10 mouse cellular contexts compared by ENCODE assay signal in the genomic region with DNA sequence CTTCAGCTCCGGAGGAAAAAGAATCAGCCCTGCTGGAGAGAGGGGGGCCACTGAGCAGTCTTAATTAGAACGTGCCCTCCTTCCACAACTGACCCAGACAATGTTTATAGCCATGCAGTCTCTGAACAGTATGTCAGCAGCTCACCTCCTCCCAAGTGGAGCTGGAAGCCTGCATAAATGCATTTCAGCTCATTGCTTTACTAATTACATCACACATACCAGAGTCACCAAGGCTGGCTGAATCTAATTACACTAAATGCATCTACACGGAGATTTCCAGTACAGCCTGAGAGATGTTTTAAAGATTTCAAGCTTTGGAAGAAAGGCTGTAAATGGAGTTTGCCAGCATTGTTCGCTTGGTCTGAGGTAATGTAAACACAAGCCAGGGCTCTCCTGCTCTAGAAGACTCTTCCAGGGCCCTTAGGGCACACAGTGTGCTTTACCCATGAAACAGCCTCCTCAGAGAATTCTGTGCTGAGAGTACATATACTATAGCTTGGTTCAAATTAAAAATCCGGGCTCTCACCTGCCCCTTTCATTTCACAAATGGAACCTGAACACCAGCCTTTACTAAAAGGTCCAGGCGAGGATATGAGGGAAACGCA.
DNase-seq lines count a peak whose midpoint lies in the region; ATAC-seq and TF ChIP-seq lines count a peak whose summit lies in the region.
"Had no signal": no experiment of that assay in that cellular context is flagged by ENCODE, and none has a peak within 500 bp of the region (broad histone marks: within the 10 kb centered on the region; RNA-seq: fewer than 3 reads in every experiment).

No protein-coding gene starts in this region.

- no peak for DNase-seq in lung, adult 18-20 months
- peak; percentile 55 for DNase-seq in hindbrain, embryonic 14.5 days (ENCODE audit: low spot score)
- DNase-seq in midbrain, postnatal 0 days (ENCODE audit: low spot score): peak; percentile 56
- no peak for DNase-seq in spleen, postnatal 14 days (ENCODE audit: low spot score in 2 of 2)
- DNase-seq in thymus, postnatal 0 days (ENCODE audit: low spot score): no peak
- DNase-seq in lung, postnatal 14 days: no peak
- DNase-seq: adrenal gland, postnatal 36 days had no signal

- H3K4me3 ChIP-seq in lung, embryonic 16.5 days (ENCODE audit: low read length): no peak overlapping the region
- no peak overlapping the region for H3K4me3 ChIP-seq in embryonic facial prominence, embryonic 13.5 days
- no peak overlapping the region for H3K4me3 ChIP-seq in hindbrain, embryonic 14.5 days (replicated peaks; ENCODE audit: low read length)
- H3K4me3 ChIP-seq in midbrain, postnatal 0 days (ENCODE audit: low read depth, low read length): no peak overlapping the region
- H3K4me3 ChIP-seq: limb, embryonic 15.5 days had no signal

- H3K27me3 ChIP-seq in lung, embryonic 16.5 days (ENCODE audit: control insufficient read depth, insufficient read depth, low read depth, low read length): no peaks in the 10 kb centered on the region
- H3K27me3 ChIP-seq in embryonic facial prominence, embryonic 13.5 days: no peaks in the 10 kb centered on the region; the same call in 1 of the 2 replicates
- H3K27me3 ChIP-seq in hindbrain, embryonic 14.5 days (ENCODE audit: control insufficient read depth, insufficient read depth, low read length): no peaks in the 10 kb centered on the region
- no peaks in the 10 kb centered on the region for H3K27me3 ChIP-seq in midbrain, postnatal 0 days (ENCODE audit: insufficient read depth, low read length)
- H3K27me3 ChIP-seq: limb, embryonic 15.5 days had no signal

- H3K4me1 ChIP-seq in lung, embryonic 16.5 days (replicated peaks; ENCODE audit: control insufficient read depth, insufficient read depth, low read length): peaks cover 11% of the 10 kb centered on the region; the same call in 1 of the 2 replicates
- peaks cover 17% of the 10 kb centered on the region for H3K4me1 ChIP-seq in embryonic facial prominence, embryonic 13.5 days
- H3K4me1 ChIP-seq in hindbrain, embryonic 14.5 days (replicated peaks; ENCODE audit: control insufficient read depth, insufficient read depth, low read length): peaks cover 11% of the 10 kb centered on the region
- no peaks in the 10 kb centered on the region for H3K4me1 ChIP-seq in midbrain, postnatal 0 days (ENCODE audit: insufficient read depth, low read length)

- 0 out of 2 replicates have a peak, but pooled peaks have one; percentile 27 for ATAC-seq in lung, embryonic 16.5 days (ENCODE audit: low read depth)
- no peak for ATAC-seq in embryonic facial prominence, embryonic 13.5 days (ENCODE audit: insufficient number of reproducible peaks, insufficient read depth, low FRiP score, low TSS enrichment, low read depth)
- ATAC-seq in hindbrain, embryonic 14.5 days (ENCODE audit: low FRiP score): peak; percentile 90
- ATAC-seq in midbrain, postnatal 0 days (ENCODE audit: low FRiP score): no peak

- H3K36me3 ChIP-seq in lung, embryonic 16.5 days (ENCODE audit: control insufficient read depth, insufficient read depth, low read length): no peaks in the 10 kb centered on the region
- no peaks in the 10 kb centered on the region for H3K36me3 ChIP-seq in embryonic facial prominence, embryonic 13.5 days
- H3K36me3 ChIP-seq in hindbrain, embryonic 14.5 days (replicated peaks; ENCODE audit: control insufficient read depth, insufficient read depth): no peaks in the 10 kb centered on the region
- no peaks in the 10 kb centered on the region for H3K36me3 ChIP-seq in midbrain, postnatal 0 days (ENCODE audit: insufficient read depth, low read length)
- H3K36me3 ChIP-seq: limb, embryonic 15.5 days had no signal

- no peaks in the 10 kb centered on the region for H3K9me3 ChIP-seq in lung, embryonic 16.5 days (ENCODE audit: control insufficient read depth, low read length)
- H3K9me3 ChIP-seq in embryonic facial prominence, embryonic 13.5 days: no peaks in the 10 kb centered on the region
- H3K9me3 ChIP-seq in hindbrain, embryonic 14.5 days (ENCODE audit: control insufficient read depth, low read length): 0 out of 2 replicates have a peak, but pooled peaks cover 5% of the 10 kb centered on the region
- no peaks in the 10 kb centered on the region for H3K9me3 ChIP-seq in midbrain, postnatal 0 days (ENCODE audit: low read length)
- H3K9me3 ChIP-seq: limb, embryonic 15.5 days had no signal

- H3K9ac ChIP-seq in lung, embryonic 16.5 days (ENCODE audit: low read length): no peak overlapping the region
- H3K9ac ChIP-seq in embryonic facial prominence, embryonic 13.5 days: no peak overlapping the region
- H3K9ac ChIP-seq in hindbrain, embryonic 14.5 days: no peak overlapping the region
- H3K9ac ChIP-seq in midbrain, postnatal 0 days (replicated peaks; ENCODE audit: low read length, poor library complexity, severe bottlenecking): no peak overlapping the region
- H3K9ac ChIP-seq: limb, embryonic 15.5 days had no signal

- no peak for TF ChIP-seq CTCF in midbrain, postnatal 0 days (IDR thresholded peaks at IDR 0.05)

- WGBS in lung, embryonic 16.5 days: 41% methylated on average over 7 of the region's 7 CpGs
- 34% methylated on average over 7 of the region's 7 CpGs for WGBS in embryonic facial prominence, embryonic 13.5 days
- WGBS in hindbrain, embryonic 14.5 days: 46% methylated on average over 7 of the region's 7 CpGs
- 49% methylated on average over 7 of the region's 7 CpGs for WGBS in midbrain, postnatal 0 days

- H3K4me2 ChIP-seq in lung, embryonic 16.5 days (ENCODE audit: low read depth, low read length): no peak overlapping the region
- H3K4me2 ChIP-seq in embryonic facial prominence, embryonic 13.5 days: no peak overlapping the region
- no peak overlapping the region for H3K4me2 ChIP-seq in hindbrain, embryonic 14.5 days (replicated peaks)
- H3K4me2 ChIP-seq in midbrain, postnatal 0 days (ENCODE audit: low read depth, low read length, poor library complexity, severe bottlenecking): no peak overlapping the region
- H3K4me2 ChIP-seq: limb, embryonic 15.5 days had no signal

- H3K27ac ChIP-seq in lung, embryonic 16.5 days (ENCODE audit: low read length): peak overlapping the region; percentile 40; the same call in 1 of the 2 replicates
- H3K27ac ChIP-seq in embryonic facial prominence, embryonic 13.5 days: peak overlapping the region; percentile 28; the same call in 1 of the 2 replicates
- H3K27ac ChIP-seq in hindbrain, embryonic 14.5 days: peak overlapping the region; percentile 72
- H3K27ac ChIP-seq in midbrain, postnatal 0 days (ENCODE audit: low read depth, low read length): no peak overlapping the region
- H3K27ac ChIP-seq: limb, embryonic 15.5 days had no signal

Comparison
In these comparisons a context has a peak if more than half of its experiments do, and no peak if none do; other contexts are left out.
1. ATAC-seq: peak in lung, embryonic 16.5 days (single experiment) and hindbrain, embryonic 14.5 days (single experiment); none in embryonic facial prominence, embryonic 13.5 days (single experiment) and midbrain, postnatal 0 days (single experiment).
2. DNase-seq: peak in hindbrain, embryonic 14.5 days (single experiment) and midbrain, postnatal 0 days (single experiment); none in lung, adult 18-20 months (0 of 2), spleen, postnatal 14 days (0 of 2), thymus, postnatal 0 days (single experiment) and lung, postnatal 14 days (single experiment).